Mouse (Mus musculus) lung, postnatal 14 days (tissue): ENCODE measurements around the gene Ahdc1.

Experiments
- DNase-seq: peaks from one replicate; pipeline ENCODE4 v3.0.0; 2021

Ahdc1 gene

DNA sequence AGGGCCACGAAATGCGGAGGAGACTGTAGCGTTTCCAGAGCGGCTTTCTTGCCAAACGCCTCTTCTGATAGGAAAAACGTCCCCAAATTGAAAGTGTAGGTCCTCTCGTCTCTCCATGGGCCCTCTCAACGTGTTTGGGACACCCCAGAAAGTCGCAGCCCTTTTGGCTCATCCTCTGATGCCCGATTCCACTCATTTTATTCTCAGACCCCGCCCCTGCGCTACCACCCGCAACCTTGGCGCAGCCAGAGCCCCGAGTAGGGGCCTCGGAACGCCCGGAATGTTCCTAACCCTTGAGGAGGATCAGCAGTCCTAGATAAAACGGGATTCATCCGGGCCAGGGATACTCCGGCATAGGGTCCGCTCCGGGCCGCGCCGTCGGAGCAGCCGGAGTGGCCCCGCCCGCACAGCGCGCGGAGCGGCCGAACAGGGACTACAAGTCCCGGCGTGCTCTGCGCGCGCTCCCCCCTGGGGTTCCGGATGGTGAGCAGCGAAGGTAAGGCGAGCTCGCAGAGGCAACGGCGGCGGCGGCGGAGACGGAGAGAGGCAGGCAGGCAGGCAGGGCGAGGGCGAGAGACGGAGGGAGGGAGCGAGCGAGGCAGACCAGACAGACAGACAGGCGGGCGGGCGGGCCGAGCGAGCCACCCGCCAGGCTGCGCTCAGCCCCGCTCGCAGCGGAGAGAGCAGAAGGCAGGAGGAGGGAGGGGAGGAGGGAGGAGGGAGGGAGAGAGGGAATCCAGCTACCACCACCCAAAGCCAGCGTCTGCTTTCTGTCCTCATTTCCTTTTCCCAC, at the start of gene Ahdc1:
Gene Ahdc1 (plus strand): TSS at position 233 of the 793 bp plus-strand sequence.
- peak; percentile 94 for DNase-seq

GRCm38 (mm10) chr4:132961866-132962265, 49.2 kb upstream of the Ahdc1 start:
- DNase-seq, result no peak

DNA sequence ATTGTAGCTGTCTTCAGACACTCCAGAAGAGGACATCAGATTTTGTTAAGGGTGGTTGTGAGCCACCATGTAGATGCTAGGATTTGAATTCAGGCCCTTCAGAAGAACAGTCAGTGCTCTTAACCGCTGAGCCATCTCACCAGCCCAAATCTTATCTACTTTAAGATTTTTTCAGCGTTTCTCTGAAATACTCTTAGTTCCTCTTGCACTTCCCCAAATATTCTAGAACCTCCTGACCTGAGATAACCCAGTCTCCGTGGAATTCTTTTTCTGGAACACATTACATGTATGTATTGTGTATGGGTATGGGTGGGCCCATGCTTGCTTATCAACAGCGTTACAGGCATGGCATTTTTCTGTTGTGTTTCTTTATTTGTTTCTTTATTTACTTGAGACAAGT, 48.4 kb upstream of the Ahdc1 start:
- DNase-seq, result no peak

- no peak for DNase-seq
These were observed 47.6 kb upstream of the Ahdc1 start for GRCm38 (mm10) chr4:132963436-132963835.

DNA sequence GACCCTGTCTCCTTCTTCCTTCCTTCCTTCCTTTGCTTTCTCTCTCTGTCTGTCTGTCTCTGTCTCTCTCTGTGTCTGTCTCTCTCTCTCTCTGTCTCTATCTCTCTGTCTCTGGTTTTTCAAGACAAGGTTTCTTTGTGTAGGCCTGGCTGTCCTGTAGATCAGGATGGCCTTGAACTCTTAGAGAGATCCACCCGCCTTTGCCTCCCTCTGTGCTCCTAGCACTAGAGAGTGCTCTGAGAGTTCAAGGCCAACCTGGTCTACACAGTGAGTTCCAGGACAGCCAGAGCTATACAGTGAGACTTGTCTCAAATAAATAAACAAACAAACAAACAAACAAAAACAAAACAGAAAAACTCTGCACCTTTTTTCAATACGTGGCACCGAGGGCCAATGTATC, 47.0 kb upstream of the Ahdc1 start:
- no peak for DNase-seq

DNA sequence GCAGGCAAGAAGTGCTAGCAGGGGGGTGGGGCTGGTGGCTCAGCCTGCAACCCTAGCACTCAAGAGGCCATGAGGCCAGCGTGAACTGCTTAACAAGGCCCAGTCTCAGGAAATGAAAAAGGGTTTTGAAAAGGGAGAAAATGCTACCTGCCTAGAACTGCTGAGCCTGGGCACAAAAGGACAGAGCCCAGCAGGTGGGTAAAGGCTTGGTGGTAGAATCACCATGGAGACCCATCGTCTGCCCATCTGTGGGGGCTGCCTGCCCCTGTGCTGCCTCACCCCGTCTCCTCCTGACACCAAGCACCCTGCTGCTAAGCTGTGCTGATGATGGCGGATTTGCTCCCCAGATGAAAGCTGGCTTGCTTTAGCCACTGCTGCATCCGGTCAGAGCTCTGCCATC, 46.6 kb upstream of the Ahdc1 start:
- no peak for DNase-seq

DNA sequence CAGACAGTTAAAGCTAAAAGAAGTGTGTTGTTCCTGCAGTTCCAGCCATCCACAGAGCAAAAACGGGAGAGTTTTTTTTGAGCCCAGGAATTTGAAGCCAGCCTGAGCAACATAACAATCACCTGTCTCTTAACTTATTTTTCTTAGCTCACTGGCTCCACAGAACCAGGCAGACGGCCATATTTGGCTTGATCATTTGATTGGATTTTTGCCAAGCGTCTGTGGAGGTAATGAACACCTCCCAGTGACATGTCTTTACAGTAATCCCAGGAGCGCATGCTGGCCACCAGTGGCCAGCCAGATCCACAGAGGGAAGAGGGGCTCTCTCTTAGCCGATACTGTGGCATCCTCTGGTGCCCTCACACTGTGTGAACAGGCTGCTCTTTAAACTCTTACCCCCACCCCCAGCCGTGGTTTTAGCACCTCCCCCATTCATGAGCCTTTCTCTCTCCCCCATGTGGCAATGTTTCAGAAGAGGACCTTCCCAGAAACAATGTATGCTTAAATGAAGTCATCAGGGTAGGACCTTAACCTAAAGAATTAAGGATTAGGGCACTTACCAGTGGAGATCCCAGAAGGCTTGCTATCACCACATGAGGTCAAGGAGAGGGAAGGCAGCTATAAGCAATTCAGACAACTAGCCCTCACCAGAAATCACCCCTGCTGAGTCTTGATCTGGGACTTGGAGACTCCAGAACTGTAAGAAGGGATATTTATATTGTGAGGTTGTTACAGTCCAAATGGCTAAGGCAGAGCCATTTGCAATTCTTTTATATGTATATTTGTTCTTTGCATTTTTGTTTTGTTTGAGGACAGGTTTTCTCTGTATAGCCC, 42.7 kb upstream of the Ahdc1 start:
- DNase-seq, result no peak

- no peak for DNase-seq
These were observed 39.5 kb upstream of the Ahdc1 start for GRCm38 (mm10) chr4:132971601-132972000.

GRCm38 (mm10) chr4:132972101-132972500, 39.0 kb upstream of the Ahdc1 start:
- no peak for DNase-seq

DNA sequence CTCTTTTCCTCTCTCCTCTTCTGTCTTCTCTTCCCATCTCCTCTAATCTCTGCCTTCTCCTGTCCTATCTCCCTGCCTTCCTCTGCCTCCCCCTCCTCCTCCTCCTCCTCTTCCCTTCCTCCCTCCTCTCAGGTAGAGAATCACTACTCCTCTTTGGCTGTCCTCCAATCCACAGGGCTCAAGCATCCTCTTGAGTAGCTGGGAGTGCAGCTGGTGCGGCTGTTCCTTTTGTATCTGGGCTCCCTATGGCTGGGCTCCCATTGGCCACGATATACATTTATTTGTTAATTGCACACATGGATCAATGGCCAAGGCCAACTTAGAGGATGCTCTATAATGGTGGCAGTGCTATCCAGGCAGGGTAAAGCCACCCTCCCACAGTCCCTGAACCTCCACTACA, 38.5 kb upstream of the Ahdc1 start:
- DNase-seq, result no peak

DNA sequence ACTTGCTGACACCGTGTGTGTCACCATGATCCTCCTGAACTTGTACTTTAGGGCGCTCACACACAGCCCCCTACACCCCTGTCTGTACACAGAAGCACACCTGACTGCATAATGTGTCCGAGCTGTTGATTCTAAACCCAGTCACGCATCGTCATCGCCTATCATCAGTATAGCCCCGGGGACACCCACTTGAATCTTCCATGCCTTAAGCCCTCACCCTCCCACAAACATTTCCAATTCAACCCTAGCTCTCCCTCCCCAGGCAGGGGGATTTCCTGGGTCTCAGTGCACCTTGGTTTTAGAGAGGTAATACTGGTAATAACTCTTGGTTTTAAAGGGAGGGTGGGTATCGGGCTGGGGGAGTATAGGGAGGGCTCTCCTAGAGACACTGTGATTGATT, 37.9 kb upstream of the Ahdc1 start:
- no peak for DNase-seq

DNA sequence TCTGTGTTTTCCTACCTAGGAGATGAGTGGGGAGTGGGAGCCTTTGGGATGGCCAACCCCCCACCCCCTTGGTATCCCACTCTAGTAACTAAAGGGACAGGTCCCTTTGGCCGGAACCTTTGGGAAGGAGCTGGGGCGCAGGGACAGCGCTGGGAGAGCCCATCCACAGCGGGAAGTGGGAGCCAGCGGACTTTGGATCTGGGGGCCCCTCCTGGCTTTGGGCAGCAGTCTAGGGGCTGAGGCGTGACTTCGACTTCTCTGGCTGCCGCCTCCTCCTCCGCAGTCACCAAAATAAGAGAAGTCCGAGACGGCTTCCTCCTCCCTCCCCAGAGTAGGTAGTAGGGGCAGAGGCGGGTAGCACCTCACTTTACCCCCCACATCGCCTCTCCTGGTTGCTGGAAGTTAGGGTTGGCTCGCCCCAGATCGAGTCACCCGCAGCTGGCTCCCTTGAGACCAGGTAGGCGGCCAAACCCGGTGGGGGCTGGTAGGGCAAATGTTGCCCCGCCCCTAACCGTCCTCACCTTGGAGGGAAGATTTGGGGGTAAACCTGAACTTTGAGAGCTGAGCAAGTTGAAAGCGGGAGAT, 37.2 kb upstream of the Ahdc1 start, which contains the start of gene Fgr:
Gene Fgr (plus strand): TSS at position 282 of the 585 bp plus-strand sequence.
- no peak for DNase-seq

DNA sequence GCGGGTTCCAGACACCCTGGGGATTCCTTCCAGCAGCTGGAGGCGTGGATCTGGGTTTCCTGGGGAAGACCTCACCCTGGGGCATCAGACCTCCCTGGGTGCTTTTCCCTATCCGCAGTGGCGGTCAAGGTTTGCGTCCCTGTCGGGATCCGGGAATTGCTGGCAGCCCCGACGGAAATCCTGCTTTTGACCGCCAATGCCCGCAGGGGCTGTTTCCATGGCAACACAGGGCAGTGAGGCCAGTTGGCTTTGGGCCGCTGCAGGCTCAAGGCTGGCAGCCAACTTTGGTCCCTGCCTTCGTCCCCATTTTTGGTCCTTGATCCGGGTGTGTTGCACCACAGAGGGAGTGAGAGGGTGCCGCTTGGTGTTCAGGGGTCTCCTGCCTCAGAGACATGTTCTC, 36.2 kb upstream of the Ahdc1 start:
- peak; percentile 82 for DNase-seq

DNA sequence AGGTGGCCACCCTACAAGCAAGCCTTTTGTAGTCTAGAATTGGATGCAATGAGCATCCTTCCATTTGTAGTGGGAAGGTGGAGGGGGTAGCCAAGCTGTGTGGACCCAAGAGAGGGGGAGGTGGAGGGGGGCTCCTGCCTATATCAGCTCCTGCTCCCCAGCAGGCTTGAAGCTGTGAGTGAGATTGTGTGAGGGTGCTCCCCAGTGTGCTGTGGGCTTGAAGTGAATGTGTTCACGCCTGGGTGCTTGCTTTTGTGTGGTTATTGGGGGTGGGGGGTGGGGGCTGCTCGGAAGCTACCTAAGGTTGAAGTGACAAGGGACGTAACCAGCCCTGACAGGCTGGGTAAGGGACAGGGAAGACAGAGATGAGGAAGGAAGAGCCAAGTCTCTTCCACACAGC, 35.3 kb upstream of the Ahdc1 start:
- no peak for DNase-seq

- no peak for DNase-seq
These were observed 34.3 kb upstream of the Ahdc1 start for GRCm38 (mm10) chr4:132976729-132977128.

- DNase-seq, result no peak
These were observed 33.5 kb upstream of the Ahdc1 start for GRCm38 (mm10) chr4:132977597-132977996.

DNA sequence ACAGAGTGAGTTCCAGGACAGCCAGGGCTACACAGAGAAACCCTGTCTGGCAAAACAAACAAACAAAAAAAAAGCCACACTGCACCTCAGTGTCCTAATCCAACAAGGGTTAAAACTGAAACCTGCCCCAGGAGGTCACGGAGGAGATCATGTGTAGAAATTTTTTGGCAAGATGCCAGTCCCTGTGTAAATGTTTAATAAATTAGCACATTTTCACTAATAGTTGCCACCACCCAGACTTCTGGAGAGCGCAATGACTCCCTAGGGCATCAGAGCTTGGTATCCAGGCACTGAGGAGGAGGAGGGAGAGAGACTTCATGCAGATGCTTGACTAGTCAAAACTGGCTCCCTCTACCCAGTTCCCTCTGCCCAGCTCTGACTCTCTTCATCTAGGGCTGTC, 31.9 kb upstream of the Ahdc1 start:
- DNase-seq, result no peak

DNA sequence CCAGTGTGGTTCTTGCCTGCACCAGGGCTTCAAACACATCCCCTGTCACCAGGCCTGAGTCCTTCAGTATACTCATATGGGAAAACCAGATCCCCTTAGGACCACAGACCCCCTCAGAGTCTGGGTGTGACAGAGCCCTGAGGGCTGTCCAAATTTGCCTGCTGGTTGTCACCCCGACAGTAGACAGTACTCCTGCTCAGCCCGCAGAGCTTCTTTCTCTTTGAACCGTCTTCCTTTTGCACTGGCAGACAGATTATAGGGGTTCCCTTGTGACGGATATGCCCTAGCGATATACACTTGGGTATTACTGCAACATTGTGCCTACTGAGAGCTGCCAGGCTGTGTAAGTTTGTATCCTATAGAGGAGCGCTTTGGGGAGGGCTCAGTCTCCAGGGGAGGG, 29.4 kb upstream of the Ahdc1 start:
- no peak for DNase-seq

DNA sequence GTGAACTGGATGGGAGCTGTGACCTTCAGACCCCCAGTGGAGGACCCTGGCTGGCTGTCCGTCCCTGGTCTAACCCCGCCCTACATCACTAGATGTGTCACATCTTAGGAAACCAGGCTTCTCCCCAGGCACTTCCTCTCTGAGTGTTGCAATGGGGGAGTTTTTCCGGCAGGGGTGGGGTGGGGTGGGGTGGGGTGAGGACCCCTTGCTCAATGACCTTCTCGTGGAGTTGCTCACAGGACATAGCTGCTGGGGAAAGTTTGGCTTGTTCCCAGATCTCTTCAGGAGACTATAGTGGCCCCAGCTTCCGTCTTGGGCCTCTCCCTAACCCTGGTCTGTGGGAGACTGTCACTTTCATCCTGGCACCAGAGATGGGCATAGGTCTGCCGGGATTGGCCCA, 28.1 kb upstream of the Ahdc1 start:
- no peak for DNase-seq

DNA sequence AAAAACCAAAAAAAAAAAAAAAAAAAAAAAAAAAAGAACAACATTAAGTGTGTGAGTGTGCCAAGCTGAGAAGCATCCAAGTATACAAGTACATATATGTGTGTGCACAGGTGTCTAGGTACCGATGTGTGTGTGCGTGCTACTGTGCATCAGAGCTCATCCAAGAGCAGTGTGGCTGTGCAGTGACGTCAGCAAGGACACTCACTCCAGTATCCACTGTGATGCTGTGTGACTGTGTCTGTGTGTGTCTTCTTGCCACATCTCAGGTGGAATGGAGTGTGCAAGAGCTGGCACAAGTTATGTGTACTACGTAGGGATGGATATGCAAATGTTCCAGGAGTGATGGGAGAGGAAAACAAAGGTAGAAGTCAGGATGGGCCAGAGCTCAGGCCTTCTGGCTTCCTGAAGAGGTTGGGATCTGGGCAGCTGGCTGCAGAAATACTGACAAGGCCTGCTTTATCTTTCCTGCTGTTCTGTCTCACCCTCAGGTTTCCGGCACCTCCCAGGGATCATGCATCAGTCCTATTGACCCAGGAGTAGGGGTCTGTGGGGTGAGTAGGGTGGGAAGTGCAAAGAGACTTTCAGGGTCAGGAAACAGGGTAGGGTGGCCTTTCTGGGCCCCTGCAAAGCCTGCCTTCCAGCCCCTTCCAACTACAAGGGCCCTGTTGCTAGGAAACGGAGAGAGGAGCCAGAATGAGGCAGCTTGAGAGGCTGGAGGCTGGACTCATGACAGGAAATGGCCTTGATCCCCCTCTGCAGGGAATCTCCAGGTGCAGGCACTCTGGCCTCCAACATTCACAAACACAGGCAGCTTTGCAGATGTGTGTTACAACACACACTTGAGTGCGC, 27.2 kb upstream of the Ahdc1 start:
- no peak for DNase-seq

DNA sequence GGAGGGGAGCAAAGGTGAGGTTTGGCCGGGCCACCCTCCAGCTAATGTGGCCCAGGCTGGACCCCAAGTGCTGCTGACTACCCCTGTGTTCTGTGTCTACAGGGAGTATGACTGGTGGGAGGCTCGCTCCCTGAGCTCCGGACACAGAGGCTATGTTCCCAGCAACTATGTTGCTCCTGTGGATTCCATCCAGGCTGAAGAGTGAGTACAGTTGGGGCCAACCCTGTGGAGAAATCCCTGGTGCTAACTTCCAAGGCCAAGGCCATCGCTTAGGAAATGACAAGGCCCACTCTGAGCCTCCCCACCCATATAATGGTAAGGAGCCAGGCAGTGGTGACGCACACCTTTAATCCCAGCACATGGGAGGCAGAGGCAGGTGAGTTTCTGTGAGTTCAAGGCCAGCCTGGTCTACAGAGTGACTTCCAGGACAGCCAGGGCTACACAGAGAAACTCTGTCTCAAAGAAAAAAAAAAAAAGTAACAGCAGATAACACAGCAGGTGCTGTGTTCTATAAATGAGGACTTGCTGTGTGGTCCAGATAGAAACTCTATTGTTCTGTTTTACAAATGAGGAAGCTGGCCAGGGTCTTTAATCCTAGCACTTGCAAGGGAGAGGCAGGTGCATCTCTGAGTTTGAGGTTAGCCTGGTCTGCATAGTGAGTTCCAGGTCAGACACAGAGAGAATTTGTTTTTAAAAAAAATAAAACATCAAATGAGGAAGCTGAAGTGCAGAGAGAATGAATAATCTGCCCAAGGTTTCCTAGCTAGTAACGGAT, 22.3 kb upstream of the Ahdc1 start:
- DNase-seq, result no peak

DNA sequence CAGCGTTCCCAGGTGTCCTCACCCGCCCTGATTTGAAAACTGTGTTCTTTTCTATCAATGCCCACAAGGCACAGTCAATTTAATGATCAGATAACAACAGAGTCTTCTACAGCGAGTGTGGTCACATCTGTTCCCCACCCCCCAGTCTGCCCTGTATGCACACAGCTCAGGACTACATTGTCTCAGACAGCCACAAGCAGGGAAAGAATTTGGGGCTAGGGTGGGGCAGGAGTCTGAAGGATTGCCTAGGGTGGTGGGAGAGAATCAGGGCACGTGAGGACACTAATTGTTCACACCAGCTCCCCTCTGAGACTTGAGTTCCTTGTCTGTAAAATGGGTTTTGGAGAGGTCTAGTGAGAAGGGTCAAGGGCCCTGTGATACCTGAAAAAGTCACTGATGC, 17.5 kb upstream of the Ahdc1 start:
- DNase-seq, result no peak
